Mouse (Mus musculus) kidney, postnatal 0 days (tissue): ENCODE data around the gene Ror2. TPM values are rescaled to one million over a fixed set of nuclear protein-coding genes. Genes with fewer than 3 reads are reported as not detected.

Source experiments
- ATAC-seq: fragments of 200-750 bp; cut with Nextera tagmentation; replicated peaks from 2 replicates; pipeline ENCODE4 v1.8.0; 2017; ENCODE audit warnings: low read depth, moderate number of reproducible peaks, moderate TSS enrichment, moderate library complexity; ENCODE audit not compliant: low FRiP score
- DNase-seq: peaks from one replicate; pipeline ENCODE4 v3.0.0-alpha.2; 2016; ENCODE audit warnings: low spot score
- H3K27ac ChIP-seq: fragments of 300-500 bp; sonication (generic); 2 replicates; pipeline ENCODE4 v1.5.1; 2014; ENCODE audit warnings: mild to moderate bottlenecking
- H3K27me3 ChIP-seq: fragments of 300-500 bp; sonication (generic); 2 replicates; pipeline ENCODE4 v1.6.1; 2014; ENCODE audit warnings: low read length, mixed read lengths; ENCODE audit not compliant: insufficient read depth
- H3K36me3 ChIP-seq: fragments of 300-500 bp; sonication (generic); 2 replicates; pipeline ENCODE4 v1.6.1; 2014; ENCODE audit warnings: low read length, mixed read lengths; ENCODE audit not compliant: insufficient read depth
- H3K4me1 ChIP-seq: fragments of 300-500 bp; sonication (generic); replicated peaks from 2 replicates; pipeline ENCODE4 v1.6.1; 2014; ENCODE audit warnings: antibody characterized with exemption, low read length, mixed read lengths; ENCODE audit not compliant: insufficient read depth
- H3K4me2 ChIP-seq: fragments of 300-500 bp; sonication (generic); 2 replicates; pipeline ENCODE4 v1.6.1; 2014; ENCODE audit warnings: mild to moderate bottlenecking, low read length, moderate library complexity, mixed read lengths
- H3K4me3 ChIP-seq: fragments of 300-500 bp; sonication (generic); replicated peaks from 2 replicates; pipeline ENCODE4 v1.5.1; 2014; ENCODE audit warnings: low read depth, low read length
- H3K9ac ChIP-seq: fragments of 300-500 bp; sonication (generic); 2 replicates; pipeline ENCODE4 v1.6.1; 2014; ENCODE audit warnings: low read depth, low read length
- H3K9me3 ChIP-seq: fragments of 300-500 bp; sonication (generic); replicated peaks from 2 replicates; pipeline ENCODE4 v1.6.1; 2016; ENCODE audit warnings: low read length, inconsistent platforms, mixed read lengths
- CTCF ChIP-seq: IDR thresholded peaks from 2 replicates; pipeline ENCODE4 v1.5.1; 2016; ENCODE audit warnings: antibody characterized with exemption, low read depth, mild to moderate bottlenecking, moderate library complexity
- WGBS: fragments of 180-500 bp; shearing (Covaris S2); extraction: QIAGEN DNeasy Blood & Tissue Kit; methylation state at CpG from one replicate; pipeline ENCODE4 v1.1.7; 2014; 5-methylcytosine and 5-hydroxymethylcytosine counted together
- polyA plus RNA-seq: library from polyadenylated mRNA; unstranded; fragments of >200 nt; fragmentation: Nextera tagmentation; extraction: Ambion mirVana; gene quantifications from 2 replicates; pipeline ENCODE4 v1.2.1, GENCODE M21; 2015

The Ror2 gene
- polyA plus RNA-seq, 1 experiment from 2014 or later: 7.4 TPM

GRCm38 (mm10) chr13:53159501-53159900, 126.4 kb downstream of the Ror2 start:
- WGBS: 79% methylated on average over 5 of the region's 6 CpGs
- DNase-seq: peak; percentile 24
- ATAC-seq: no peak
- H3K9me3 ChIP-seq: no peaks in the 10 kb centered on the region
- no peak overlapping the region for H3K4me2 ChIP-seq
- no peak overlapping the region for H3K27ac ChIP-seq
- H3K27me3 ChIP-seq: no peaks in the 10 kb centered on the region
- no peak overlapping the region for H3K4me3 ChIP-seq
- H3K36me3 ChIP-seq: no peaks in the 10 kb centered on the region
- no peak for TF ChIP-seq CTCF
- no peak overlapping the region for H3K9ac ChIP-seq
- 0 out of 2 replicates have a peak, but pooled peaks cover 5% of the 10 kb centered on the region for H3K4me1 ChIP-seq

GRCm38 (mm10) chr13:53158405-53159005, 127.4 kb downstream of the Ror2 start:
- Histone ChIP-seq H3K4me2 (no peak overlapping the region), H3K4me3 (no peak overlapping the region), H3K4me1 (peaks cover 12% of the 10 kb centered on the region), H3K9ac (no peak overlapping the region), H3K36me3 (no peaks in the 10 kb centered on the region), H3K9me3 (no peaks in the 10 kb centered on the region), H3K27me3 (no peaks in the 10 kb centered on the region), H3K27ac (no peak overlapping the region)
- no peak for TF ChIP-seq CTCF
- DNase-seq (no peak), ATAC-seq (no peak)
- 64% methylated on average over 9 of the region's 9 CpGs for WGBS

GRCm38 (mm10) chr13:53156911-53157310, 129.0 kb downstream of the Ror2 start:
- Histone ChIP-seq H3K4me3 (no peak overlapping the region), H3K27ac (no peak overlapping the region), H3K4me1 (peaks cover 12% of the 10 kb centered on the region), H3K4me2 (no peak overlapping the region), H3K9ac (no peak overlapping the region), H3K27me3 (no peaks in the 10 kb centered on the region), H3K36me3 (no peaks in the 10 kb centered on the region), H3K9me3 (no peaks in the 10 kb centered on the region)
- ATAC-seq: no peak
- no peak for TF ChIP-seq CTCF
- no peak for DNase-seq
- 80% methylated on average over 15 of the region's 15 CpGs for WGBS

- H3K4me1 ChIP-seq: peaks cover 12% of the 10 kb centered on the region
- H3K36me3 ChIP-seq: no peaks in the 10 kb centered on the region
- no peak overlapping the region for H3K4me3 ChIP-seq
- no peak overlapping the region for H3K9ac ChIP-seq
- no peak for TF ChIP-seq CTCF
- ATAC-seq: no peak
- H3K27ac ChIP-seq: no peak overlapping the region
- no peaks in the 10 kb centered on the region for H3K9me3 ChIP-seq
- no peak overlapping the region for H3K4me2 ChIP-seq
- no peaks in the 10 kb centered on the region for H3K27me3 ChIP-seq
- WGBS: 63% methylated on average over 6 of the region's 6 CpGs
- no peak for DNase-seq
These were observed 129.6 kb downstream of the Ror2 start for GRCm38 (mm10) chr13:53156282-53156681.

GRCm38 (mm10) chr13:53145511-53145910, 140.4 kb downstream of the Ror2 start:
- no peak for TF ChIP-seq CTCF
- H3K9me3 ChIP-seq: no peaks in the 10 kb centered on the region
- H3K27me3 ChIP-seq: no peaks in the 10 kb centered on the region
- WGBS: 64% methylated on average over 3 of the region's 3 CpGs
- no peak overlapping the region for H3K4me2 ChIP-seq
- no peak overlapping the region for H3K9ac ChIP-seq
- H3K36me3 ChIP-seq: no peaks in the 10 kb centered on the region
- no peak overlapping the region for H3K4me3 ChIP-seq
- H3K27ac ChIP-seq: no peak overlapping the region
- no peaks in the 10 kb centered on the region for H3K4me1 ChIP-seq
- DNase-seq (no peak), ATAC-seq (no peak)

GRCm38 (mm10) chr13:53143076-53143475, 142.8 kb downstream of the Ror2 start:
- ATAC-seq: no peak
- Histone ChIP-seq H3K27ac (no peak overlapping the region), H3K9ac (no peak overlapping the region), H3K4me3 (no peak overlapping the region), H3K4me1 (no peaks in the 10 kb centered on the region), H3K4me2 (no peak overlapping the region), H3K36me3 (no peaks in the 10 kb centered on the region), H3K27me3 (no peaks in the 10 kb centered on the region), H3K9me3 (no peaks in the 10 kb centered on the region)
- 24% methylated on average over 5 of the region's 5 CpGs for WGBS
- no peak for TF ChIP-seq CTCF
- DNase-seq: no peak

GRCm38 (mm10) chr13:53142268-53142667, 143.7 kb downstream of the Ror2 start:
- WGBS: 75% methylated on average over 10 of the region's 10 CpGs

More at GRCm38 (mm10) chr13:53142268-53142667, 143.7 kb downstream of the Ror2 start:
- H3K4me2 ChIP-seq: no peak overlapping the region
- H3K4me1 ChIP-seq: no peaks in the 10 kb centered on the region
- no peaks in the 10 kb centered on the region for H3K36me3 ChIP-seq
- H3K4me3 ChIP-seq: no peak overlapping the region
- ATAC-seq (no peak), DNase-seq (no peak)
- no peaks in the 10 kb centered on the region for H3K27me3 ChIP-seq
- no peaks in the 10 kb centered on the region for H3K9me3 ChIP-seq
- no peak overlapping the region for H3K9ac ChIP-seq
- TF ChIP-seq CTCF: no peak
- H3K27ac ChIP-seq: no peak overlapping the region
